In genomic region chr13:25562746-25563145, GRCm38 (mm10) we compare ENCODE assay signal across 7 mouse cellular contexts.
DNase-seq lines count a peak whose midpoint lies in the region; ATAC-seq and TF ChIP-seq lines count a peak whose summit lies in the region.

No protein-coding gene starts in this region.

- H3K27ac ChIP-seq in ES-E14 (ENCODE audit: insufficient read depth, low read depth, low read length, poor library complexity, severe bottlenecking): no peak overlapping the region
- peak overlapping the region; percentile 72 for H3K27ac ChIP-seq in embryonic facial prominence, embryonic 10.5 days (replicated peaks)
- H3K27ac ChIP-seq in hindbrain, embryonic 13.5 days: no peak overlapping the region

- no peak overlapping the region for H3K9ac ChIP-seq in ES-E14 (ENCODE audit: insufficient read depth, low read depth, low read length, poor library complexity, severe bottlenecking)
- no peak overlapping the region for H3K9ac ChIP-seq in hindbrain, embryonic 13.5 days

- no peak overlapping the region for H3K4me2 ChIP-seq in hindbrain, embryonic 13.5 days

- H3K9me3 ChIP-seq in ES-E14 (ENCODE audit: control insufficient read depth, insufficient read depth, low read depth, low read length): no peaks in the 10 kb centered on the region
- H3K9me3 ChIP-seq in embryonic facial prominence, embryonic 10.5 days: no peaks in the 10 kb centered on the region
- no peaks in the 10 kb centered on the region for H3K9me3 ChIP-seq in hindbrain, embryonic 13.5 days

- 13% methylated on average over 2 of the region's 2 CpGs for WGBS in embryonic facial prominence, embryonic 10.5 days
- WGBS in hindbrain, embryonic 13.5 days: 7% methylated on average over 2 of the region's 2 CpGs

- H3K4me1 ChIP-seq in ES-E14 (ENCODE audit: control insufficient read depth in 2 of 2, insufficient read depth in 2 of 2, low read length in 2 of 2, poor library complexity in 1 of 2): no peaks in the 10 kb centered on the region
- peaks cover 4% of the 10 kb centered on the region for H3K4me1 ChIP-seq in embryonic facial prominence, embryonic 10.5 days
- H3K4me1 ChIP-seq in hindbrain, embryonic 13.5 days (replicated peaks): no peaks in the 10 kb centered on the region

- in situ Hi-C loops in ES-E14 (cut with MboI; ENCODE audit: low sequenced_read_pairs in 2 of 2, unreplicated experiment in 2 of 2): no loop called here

- DNase-seq in ES-E14 (ENCODE audit: low read depth, low spot score): peak; percentile 53
- peak; percentile 29 to 83 for DNase-seq in adrenal gland, adult (ENCODE audit: inconsistent age in 2 of 2, low spot score in 1 of 2)
- DNase-seq in embryonic facial prominence, embryonic 10.5 days (ENCODE audit: low spot score): peak; percentile 59
- DNase-seq in layer of hippocampus, postnatal 14 days (ENCODE audit: low spot score in 2 of 2): peak; percentile 28 to 66
- peak; percentile 8 for DNase-seq in right cerebral cortex, postnatal 14 days

- no peaks in the 10 kb centered on the region for H3K36me3 ChIP-seq in ES-E14 (ENCODE audit: control insufficient read depth, insufficient read depth, low read length, poor library complexity, severe bottlenecking)
- H3K36me3 ChIP-seq in embryonic facial prominence, embryonic 10.5 days (replicated peaks): no peaks in the 10 kb centered on the region
- H3K36me3 ChIP-seq in hindbrain, embryonic 13.5 days: no peaks in the 10 kb centered on the region

- ATAC-seq in hindbrain, embryonic 13.5 days (ENCODE audit: low FRiP score): peak; percentile 43; the same call in 1 of the 2 replicates
- ATAC-seq in megakaryocyte progenitor cell, adult 5-6 weeks (replicated peaks; ENCODE audit: poor library complexity): peak; percentile 96

- no peak overlapping the region for H3K4me3 ChIP-seq in ES-E14 (ENCODE audit: insufficient read depth in 1 of 2, low read depth in 1 of 2, low read length in 2 of 2, poor library complexity in 1 of 2, severe bottlenecking in 1 of 2)
- H3K4me3 ChIP-seq in embryonic facial prominence, embryonic 10.5 days: no peak overlapping the region
- no peak overlapping the region for H3K4me3 ChIP-seq in hindbrain, embryonic 13.5 days

- H3K27me3 ChIP-seq in embryonic facial prominence, embryonic 10.5 days (replicated peaks; ENCODE audit: low read depth, poor library complexity, severe bottlenecking): no peaks in the 10 kb centered on the region
- no peaks in the 10 kb centered on the region for H3K27me3 ChIP-seq in hindbrain, embryonic 13.5 days

TF ChIP-seq in ES-E14, 5 proteins besides CTCF, POLR2A, EP300 and RAD21:
- TF ChIP-seq MAFK (IDR thresholded peaks at IDR 0.05; ENCODE audit: insufficient read depth, low read depth, low read length) (no peak), ZC3H11A (IDR thresholded peaks at IDR 0.05; ENCODE audit: borderline replicate concordance, low read depth, low read length) (peak; percentile 96)

Comparison
In these comparisons a context has a peak if more than half of its experiments do, and no peak if none do; other contexts are left out.
1. DNase-seq: peak in every context shown above with its lines; median percentile 59 in embryonic facial prominence, embryonic 10.5 days; 56 in adrenal gland, adult; 53 in ES-E14; 47 in layer of hippocampus, postnatal 14 days; 8 in right cerebral cortex, postnatal 14 days.